ENCODE assay signal across 8 mouse cellular contexts in the genomic region with DNA sequence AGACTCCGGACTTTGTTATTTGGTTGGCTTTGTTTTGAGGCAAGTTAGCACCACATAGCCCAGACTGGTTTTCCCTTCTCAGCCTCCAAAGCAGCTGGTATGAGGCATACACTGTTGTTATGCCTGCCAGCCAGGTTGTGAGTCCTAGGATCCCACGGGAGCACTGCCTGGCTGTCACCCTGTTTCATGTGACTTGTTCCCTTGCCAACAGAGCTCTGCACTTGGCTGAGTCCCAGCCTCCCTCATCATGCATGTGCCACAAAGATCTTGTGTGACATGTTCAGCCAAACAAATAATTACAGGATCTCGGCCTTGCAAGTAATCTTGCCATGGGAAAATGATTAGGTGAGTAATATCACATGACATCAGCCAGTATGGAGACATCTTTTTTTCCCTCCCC. TPM values are rescaled to one million over a fixed set of nuclear protein-coding genes. Genes with fewer than 3 reads are reported as not detected.
DNase-seq lines count a peak whose midpoint lies in the region; ATAC-seq and TF ChIP-seq lines count a peak whose summit lies in the region.

No protein-coding gene starts in this region.

- no peak for TF ChIP-seq POLR2A in cerebellum, adult 2 months (IDR thresholded peaks at IDR 0.05; ENCODE audit: borderline replicate concordance, insufficient read depth, low read length)

- WGBS in cerebellum, adult 2 months: 25% methylated on average over 3 of the region's 3 CpGs
- 85% methylated on average over 3 of the region's 3 CpGs for WGBS in limb, embryonic 10.5 days

- H3K4me3 ChIP-seq in cerebellum, adult 2 months (replicated peaks; ENCODE audit: insufficient read depth, low read depth, low read length): no peak overlapping the region
- H3K4me3 ChIP-seq in limb, embryonic 10.5 days: no peak overlapping the region

- intact Hi-C loops in left cerebral cortex, postnatal 4 days (cut with DNase I): loop anchor here (10.0 kb wide), 1 partner anchor 82 kb away; no protein-coding TSS in a partner anchor
- intact Hi-C loops in left cerebral cortex, postnatal 36 days (cut with DNase I): no loop called here

- DNase-seq in cerebellum, adult 2 months: peak; percentile 27 to 48
- DNase-seq in cerebellum, adult 8-10 months: no peak
- peak; percentile 96 for DNase-seq in left cerebral cortex, postnatal 4 days
- no peak for DNase-seq in left cerebral cortex, postnatal 36 days (ENCODE audit: low spot score in 2 of 2)
- DNase-seq in cerebellum, postnatal 25 days: peak; percentile 62 to 70
- DNase-seq in limb, embryonic 10.5 days (ENCODE audit: low spot score): no peak
- no peak for DNase-seq in liver

- no peak for ATAC-seq in megakaryocyte-erythroid progenitor cell, adult 5-6 weeks (replicated peaks; ENCODE audit: low FRiP score, low TSS enrichment, poor library complexity, severe bottlenecking)

- peaks cover 7% of the 10 kb centered on the region for H3K4me1 ChIP-seq in cerebellum, adult 2 months (ENCODE audit: control insufficient read depth, insufficient read depth, low read length)
- peaks cover 22% of the 10 kb centered on the region for H3K4me1 ChIP-seq in limb, embryonic 10.5 days

- H3K27ac ChIP-seq in cerebellum, adult 2 months (ENCODE audit: insufficient read depth, low read length): no peak overlapping the region
- peak overlapping the region; percentile 14; the same call in 1 of the 2 replicates for H3K27ac ChIP-seq in limb, embryonic 10.5 days

- no peak for TF ChIP-seq CTCF in cerebellum, adult 2 months (IDR thresholded peaks at IDR 0.05; ENCODE audit: borderline replicate concordance, insufficient read depth, low read depth, low read length)

- H3K9me3 ChIP-seq in limb, embryonic 10.5 days (replicated peaks): no peaks in the 10 kb centered on the region

- no peaks in the 10 kb centered on the region for H3K27me3 ChIP-seq in cerebellum, adult 2 months (ENCODE audit: control insufficient read depth, insufficient read depth, low read length)
- no peaks in the 10 kb centered on the region for H3K27me3 ChIP-seq in limb, embryonic 10.5 days (ENCODE audit: low read depth, poor library complexity, severe bottlenecking)

- no peaks in the 10 kb centered on the region for H3K36me3 ChIP-seq in limb, embryonic 10.5 days

RNA-seq across cellular contexts. Expression of a gene that starts 38.4 kb away (rescaled TPM):
- polyA plus RNA-seq in cerebellum, adult 2 months (2012; rRNA removed): 14.2 and 15.4 TPM in 2 replicates
- 10 to 100 TPM; 34.5 to 35.6 TPM for total RNA-seq in left cerebral cortex, postnatal 4 days (2021)
- total RNA-seq in left cerebral cortex, postnatal 36 days (2021): 10 to 100 TPM; 42.4 to 42.5 TPM
- 3.5 and 4.5 TPM in 2 replicates for polyA plus RNA-seq in limb, embryonic 10.5 days (2016; fragmentation: Nextera tagmentation; extraction: Ambion mirVana)
- 12.3 and 17.0 TPM in 2 replicates for total RNA-seq in megakaryocyte-erythroid progenitor cell, adult 5-6 weeks (2014; fragmentation: Nextera tagmentation)
- 6.4 and 6.8 TPM in 2 replicates for total RNA-seq in megakaryocyte-erythroid progenitor cell, adult 5-6 weeks (2017)

Comparison
In these comparisons a context has a peak if more than half of its experiments do, and no peak if none do; other contexts are left out.
1. DNase-seq: peak in cerebellum, adult 2 months (2 of 2), left cerebral cortex, postnatal 4 days (single experiment) and cerebellum, postnatal 25 days (2 of 2); none in cerebellum, adult 8-10 months (single experiment), left cerebral cortex, postnatal 36 days (0 of 2), limb, embryonic 10.5 days (single experiment) and liver (single experiment).